10 mouse cellular contexts compared by ENCODE assay signal in genomic region chr13:92356376-92356775, GRCm38 (mm10). TPM values are rescaled to one million over a fixed set of nuclear protein-coding genes. Genes with fewer than 3 reads are reported as not detected.
DNase-seq lines count a peak whose midpoint lies in the region; ATAC-seq and TF ChIP-seq lines count a peak whose summit lies in the region.
"Had no signal": no experiment of that assay in that cellular context is flagged by ENCODE, and none has a peak within 500 bp of the region (broad histone marks: within the 10 kb centered on the region; RNA-seq: fewer than 3 reads in every experiment).

No protein-coding gene starts in this region.

- H3K27me3 ChIP-seq in liver, embryonic 11.5 days (replicated peaks; ENCODE audit: control insufficient read depth, insufficient read depth, low read length): no peaks in the 10 kb centered on the region
- H3K27me3 ChIP-seq in hindbrain, postnatal 0 days (ENCODE audit: insufficient read depth, low read length): no peaks in the 10 kb centered on the region
- no peaks in the 10 kb centered on the region for H3K27me3 ChIP-seq in neural tube, embryonic 12.5 days (replicated peaks)

- intact Hi-C loops in left cerebral cortex, postnatal 10 days (cut with DNase I): loop anchor here (2.0 to 5.0 kb wide), 2 partner anchors 126 to 384 kb away; partner anchors contain the start of gene Fam151b

- 78% methylated on average over 7 of the region's 7 CpGs for WGBS in liver, embryonic 11.5 days
- 73% methylated on average over 7 of the region's 7 CpGs for WGBS in hindbrain, postnatal 0 days
- WGBS in neural tube, embryonic 12.5 days: 72% methylated on average over 7 of the region's 7 CpGs

- H3K27ac ChIP-seq in liver, embryonic 11.5 days (ENCODE audit: low read depth, low read length): no peak overlapping the region
- no peak overlapping the region for H3K27ac ChIP-seq in hindbrain, postnatal 0 days
- H3K27ac ChIP-seq in neural tube, embryonic 12.5 days: no peak overlapping the region

- no peak for TF ChIP-seq CTCF in hindbrain, postnatal 0 days (IDR thresholded peaks at IDR 0.05; ENCODE audit: low read depth)

- DNase-seq in cerebellum, adult 9-11 months: peak; percentile 22
- no peak for DNase-seq in cerebellum, adult 11-12 months
- no peak for DNase-seq in liver, embryonic 11.5 days (ENCODE audit: low spot score)
- no peak for DNase-seq in liver
- DNase-seq in hindbrain, postnatal 0 days (ENCODE audit: low spot score): no peak
- DNase-seq in testis, postnatal 10 days (ENCODE audit: low spot score): no peak
- no peak for DNase-seq in left cerebral cortex, postnatal 10 days (ENCODE audit: extremely low spot score in 1 of 2, low spot score in 2 of 2)
- DNase-seq: cerebellum, postnatal 36 days; kidney, postnatal 25 days had no signal

- ATAC-seq in liver, embryonic 11.5 days (replicated peaks; ENCODE audit: low FRiP score): no peak
- no peak for ATAC-seq in hindbrain, postnatal 0 days
- no peak for ATAC-seq in neural tube, embryonic 12.5 days (ENCODE audit: low FRiP score, low read depth)

- H3K9ac ChIP-seq in liver, embryonic 11.5 days (ENCODE audit: low read depth, low read length): peak overlapping the region; percentile 34; the same call in 1 of the 2 replicates
- no peak overlapping the region for H3K9ac ChIP-seq in hindbrain, postnatal 0 days (replicated peaks; ENCODE audit: low read length)
- H3K9ac ChIP-seq in neural tube, embryonic 12.5 days: no peak overlapping the region

- H3K4me3 ChIP-seq in liver, embryonic 11.5 days (ENCODE audit: low read depth, low read length): peak overlapping the region; percentile 81
- H3K4me3 ChIP-seq in hindbrain, postnatal 0 days (ENCODE audit: low read length): no peak overlapping the region
- no peak overlapping the region for H3K4me3 ChIP-seq in neural tube, embryonic 12.5 days

- no peaks in the 10 kb centered on the region for H3K9me3 ChIP-seq in liver, embryonic 11.5 days (ENCODE audit: control insufficient read depth, low read length)
- H3K9me3 ChIP-seq in hindbrain, postnatal 0 days (ENCODE audit: low read length): no peaks in the 10 kb centered on the region
- H3K9me3 ChIP-seq in neural tube, embryonic 12.5 days: no peaks in the 10 kb centered on the region

- peak overlapping the region; percentile 87 for H3K4me2 ChIP-seq in liver, embryonic 11.5 days
- H3K4me2 ChIP-seq in hindbrain, postnatal 0 days (ENCODE audit: low read depth, low read length): 0 out of 2 replicates have a peak overlapping the region, but pooled peaks have one; percentile 82
- peak overlapping the region; percentile 96 for H3K4me2 ChIP-seq in neural tube, embryonic 12.5 days (replicated peaks)

- H3K36me3 ChIP-seq in liver, embryonic 11.5 days (ENCODE audit: control insufficient read depth, insufficient read depth, low read length): peaks cover 14% of the 10 kb centered on the region
- H3K36me3 ChIP-seq in hindbrain, postnatal 0 days (ENCODE audit: insufficient read depth, low read length): no peaks in the 10 kb centered on the region
- no peaks in the 10 kb centered on the region; the same call in none of the 2 replicates for H3K36me3 ChIP-seq in neural tube, embryonic 12.5 days

- peaks cover 15% of the 10 kb centered on the region for H3K4me1 ChIP-seq in liver, embryonic 11.5 days (replicated peaks; ENCODE audit: control insufficient read depth, insufficient read depth, low read length)
- H3K4me1 ChIP-seq in hindbrain, postnatal 0 days (ENCODE audit: insufficient read depth, low read length): 0 out of 2 replicates have a peak, but pooled peaks cover 3% of the 10 kb centered on the region
- peaks cover 15% of the 10 kb centered on the region for H3K4me1 ChIP-seq in neural tube, embryonic 12.5 days

RNA-seq across cellular contexts. Expression of gene Msh3, which starts 1.6 kb away (rescaled TPM):
- polyA plus RNA-seq in liver, embryonic 11.5 days (2014; fragmentation: Nextera tagmentation; extraction: Ambion mirVana): 31.7 and 32.8 TPM in 2 replicates
- total RNA-seq in hindbrain, postnatal 0 days (2014; rRNA removed): 14.4 and 15.0 TPM in 2 replicates
- polyA plus RNA-seq in hindbrain, postnatal 0 days (2015; fragmentation: Nextera tagmentation; extraction: Ambion mirVana): 21.1 and 21.9 TPM in 2 replicates
- polyA plus RNA-seq in neural tube, embryonic 12.5 days (2016; fragmentation: Nextera tagmentation; extraction: Ambion mirVana): 30.1 and 30.2 TPM in 2 replicates
- total RNA-seq in left cerebral cortex, postnatal 10 days (2021): 10 to 100 TPM; 28.3 to 29.3 TPM

RNA-seq across cellular contexts. Expression of gene Dhfr, which starts 1.9 kb away (rescaled TPM):
- polyA plus RNA-seq in liver, embryonic 11.5 days (2014; fragmentation: Nextera tagmentation; extraction: Ambion mirVana): 30.1 and 31.3 TPM in 2 replicates
- 4.1 and 4.3 TPM in 2 replicates for total RNA-seq in hindbrain, postnatal 0 days (2014; rRNA removed)
- polyA plus RNA-seq in hindbrain, postnatal 0 days (2015; fragmentation: Nextera tagmentation; extraction: Ambion mirVana): 4.5 and 5.3 TPM in 2 replicates
- polyA plus RNA-seq in neural tube, embryonic 12.5 days (2016; fragmentation: Nextera tagmentation; extraction: Ambion mirVana): 10.6 and 11.5 TPM in 2 replicates
- total RNA-seq in left cerebral cortex, postnatal 10 days (2021): 1 to 10 TPM; 1.2 to 1.5 TPM

RNA-seq across cellular contexts. Expression of gene Gm20379, which starts 50.6 kb away (rescaled TPM):
- polyA plus RNA-seq in liver, embryonic 11.5 days (2014; fragmentation: Nextera tagmentation; extraction: Ambion mirVana): 0.90 and 1.1 TPM in 2 replicates
- not detected in 2 replicates for total RNA-seq in hindbrain, postnatal 0 days (2014; rRNA removed)
- 0.73 and 0.83 TPM in 2 replicates for polyA plus RNA-seq in hindbrain, postnatal 0 days (2015; fragmentation: Nextera tagmentation; extraction: Ambion mirVana)
- 1.1 and 1.3 TPM in 2 replicates for polyA plus RNA-seq in neural tube, embryonic 12.5 days (2016; fragmentation: Nextera tagmentation; extraction: Ambion mirVana)
- not detected for total RNA-seq in left cerebral cortex, postnatal 10 days (2021)
